Mouse (Mus musculus) CH12F3 (cell line): Measurements from ENCODE around the gene Cnga3.

ENCODE experiments used
- in situ Hi-C: fragments of 300-500 bp; cut with MboI; formaldehyde crosslinking; loops from 2 replicates; pipeline ENCODE4 v1.14.3; 2020; ENCODE audit warnings: low sequenced_read_pairs

The Cnga3 gene

DNA sequence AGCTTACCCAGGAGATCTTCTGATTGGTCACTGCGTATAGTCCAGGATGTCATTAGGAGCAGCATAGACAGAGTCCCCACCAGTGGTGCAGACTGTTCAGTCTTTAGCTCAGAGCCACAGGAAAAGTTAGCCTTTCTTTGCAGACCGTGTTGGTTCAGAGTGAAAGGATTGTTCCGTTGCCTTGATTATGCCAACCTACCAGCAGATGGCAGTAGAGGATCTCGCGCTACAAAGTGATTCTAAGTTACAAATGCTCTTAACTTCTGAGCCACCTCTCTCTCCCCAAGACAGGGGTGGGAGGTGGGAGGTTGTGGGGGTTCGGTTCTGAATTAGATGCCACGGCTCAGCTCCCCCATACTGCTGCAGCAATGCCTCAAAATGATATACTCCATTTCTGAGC, 58.2 kb downstream of the Cnga3 start:
- in situ Hi-C loops: loop anchor here (5.0 kb wide), 1 partner anchor 360 kb away; no protein-coding TSS in a partner anchor

DNA sequence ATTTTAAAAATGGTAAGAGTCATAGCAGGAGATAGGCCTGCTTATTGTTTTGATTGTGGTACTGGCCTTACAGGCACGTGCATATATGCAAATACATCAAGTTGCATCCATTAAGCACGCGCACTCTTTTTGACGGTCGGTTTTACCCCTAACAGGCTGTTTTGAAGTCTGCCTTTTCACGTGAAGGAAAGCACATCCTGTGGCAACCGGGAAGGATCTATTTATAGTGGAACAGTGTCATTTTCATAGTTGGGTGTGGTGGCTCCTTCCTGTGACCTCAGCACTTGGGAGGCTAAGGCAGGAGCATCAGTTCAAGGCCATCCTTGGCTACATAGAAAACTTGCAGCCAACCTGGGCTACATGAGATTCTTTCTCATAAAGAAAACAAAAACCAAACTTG, 72.3 kb downstream of the Cnga3 start:
- in situ Hi-C loops: no loop called here

- in situ Hi-C loops: no loop called here
Measured at GRCm38 (mm10) chr1:37287748-37288147, 73.5 kb downstream of the Cnga3 start.

DNA sequence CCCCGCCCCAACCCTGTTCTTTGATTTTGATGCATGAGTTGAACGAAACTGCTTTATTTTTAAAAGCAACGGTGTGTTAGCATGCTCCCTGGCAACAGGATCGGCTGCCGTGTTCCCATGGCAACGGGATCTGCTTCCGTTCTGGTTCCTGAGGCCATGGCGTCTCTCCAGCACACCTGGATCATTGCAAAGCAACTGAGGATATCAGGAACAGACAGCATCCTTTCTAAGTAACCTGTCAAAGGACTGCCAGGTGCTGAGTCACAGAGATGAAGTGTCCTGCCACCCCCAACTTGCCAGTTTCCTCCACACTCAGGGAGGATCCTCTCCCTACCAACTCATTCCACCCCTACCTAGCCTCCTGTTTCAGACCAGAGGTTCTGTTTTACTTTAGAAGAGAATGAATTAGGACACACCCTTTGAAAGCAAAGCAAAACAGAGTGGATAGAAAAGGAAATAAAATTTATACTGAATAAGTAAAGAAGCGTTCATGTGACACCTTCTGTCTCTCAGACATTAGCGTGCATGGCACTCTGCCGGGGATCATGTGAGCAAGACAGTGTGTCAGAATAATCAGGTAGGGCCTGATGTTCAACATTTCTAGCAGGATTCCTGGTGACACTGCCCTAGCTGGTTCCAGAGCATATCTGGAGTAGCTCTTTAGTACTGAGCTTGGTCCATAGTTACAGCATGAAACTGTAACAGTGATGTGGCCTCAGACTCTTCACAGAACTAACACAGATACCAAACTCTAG, 74.1 kb downstream of the Cnga3 start:
- in situ Hi-C loops: no loop called here

GRCm38 (mm10) chr1:37288941-37289340, 74.7 kb downstream of the Cnga3 start:
- in situ Hi-C loops: no loop called here

- in situ Hi-C loops: no loop called here
Measured at GRCm38 (mm10) chr1:37296414-37296813, 82.2 kb downstream of the Cnga3 start.

DNA sequence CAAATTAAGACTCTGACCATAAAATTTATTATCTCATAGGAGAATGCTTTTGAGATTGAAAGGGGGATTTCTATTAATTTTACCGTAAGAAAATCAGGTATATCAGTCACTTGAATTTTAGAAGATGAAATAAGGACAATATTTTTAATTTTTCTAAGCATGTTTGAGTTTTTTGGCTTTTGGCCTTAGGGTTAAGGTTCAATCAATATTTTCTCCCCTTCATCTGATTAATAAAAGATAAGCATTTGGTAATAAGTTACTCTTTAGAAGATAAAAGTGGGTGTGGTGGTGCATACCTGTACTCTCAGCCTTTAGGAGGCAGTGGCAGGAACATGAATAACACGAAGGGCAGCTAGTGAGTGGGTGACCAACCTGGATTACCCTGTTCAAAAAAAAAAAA, 84.7 kb downstream of the Cnga3 start:
- in situ Hi-C loops: no loop called here

DNA sequence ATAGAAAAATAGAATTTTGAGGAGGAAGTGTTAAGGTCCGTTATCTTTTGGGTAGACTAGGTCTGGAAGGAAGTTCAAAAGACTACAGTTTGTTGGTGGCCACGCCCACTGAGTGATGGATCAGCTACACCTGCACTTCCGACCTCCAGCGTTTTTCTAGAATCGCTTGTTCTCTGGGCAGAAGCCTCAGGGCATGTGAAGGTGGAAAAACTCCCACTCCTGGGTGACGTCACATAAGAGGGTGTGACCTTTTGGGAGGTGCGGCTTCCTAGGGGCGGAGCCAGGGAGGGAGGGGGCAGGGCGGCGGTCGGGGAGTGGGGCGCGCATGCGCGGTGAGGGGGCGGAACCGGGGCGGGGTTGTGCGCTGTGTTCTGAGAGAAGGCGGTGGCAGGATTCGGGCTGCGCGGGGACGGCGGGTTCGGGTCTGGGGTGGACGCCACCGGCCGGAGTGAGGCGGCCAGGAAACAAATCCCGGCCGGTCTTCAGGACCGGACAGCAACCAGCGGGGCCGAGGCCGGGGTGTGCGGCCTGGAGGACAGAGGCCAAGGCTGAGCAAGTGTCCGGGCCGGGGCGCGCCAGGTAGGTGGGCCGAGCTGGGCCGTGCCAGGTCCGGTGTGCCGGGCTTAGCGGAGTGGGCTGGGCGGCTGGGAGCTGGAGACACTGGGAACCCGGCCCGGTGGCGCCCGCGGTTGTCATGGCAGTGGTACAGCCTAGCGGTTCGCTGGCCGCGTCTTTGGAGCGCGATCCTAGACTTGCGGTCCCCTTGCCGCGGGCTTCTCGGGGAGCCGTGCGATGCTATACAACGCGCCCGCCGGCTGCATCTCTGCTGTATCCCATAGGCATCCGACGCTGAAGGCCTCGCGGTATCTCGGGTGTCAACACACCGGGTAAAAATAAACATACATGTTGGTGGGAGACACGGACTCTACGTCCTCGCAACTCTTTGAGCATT, 85.6 kb downstream of the Cnga3 start, which contains the start of gene Inpp4a:
Gene Inpp4a, plus strand, starts transcription at position 326 of the 952 bp plus-strand sequence.
- in situ Hi-C loops: no loop called here

DNA sequence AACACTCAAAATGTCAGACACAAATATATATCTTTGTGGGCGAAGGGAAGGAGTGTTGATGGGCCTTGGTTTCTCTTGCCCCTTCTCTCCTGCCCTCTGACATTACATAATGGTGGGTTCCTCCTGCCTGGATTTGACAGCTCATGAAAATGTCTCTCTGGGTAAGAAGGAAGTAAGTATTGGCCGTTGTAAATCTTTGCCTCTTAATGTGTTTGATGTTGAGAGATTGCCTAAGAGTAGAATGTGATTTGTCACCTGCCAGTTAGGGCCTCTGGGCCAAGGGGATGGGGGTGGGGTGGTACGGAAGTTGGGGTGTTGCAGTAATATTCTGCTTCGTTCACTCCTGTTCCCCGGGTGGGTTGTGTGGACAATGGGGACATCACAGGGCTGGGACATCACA, 86.4 kb downstream of the Cnga3 start:
- in situ Hi-C loops: no loop called here

DNA sequence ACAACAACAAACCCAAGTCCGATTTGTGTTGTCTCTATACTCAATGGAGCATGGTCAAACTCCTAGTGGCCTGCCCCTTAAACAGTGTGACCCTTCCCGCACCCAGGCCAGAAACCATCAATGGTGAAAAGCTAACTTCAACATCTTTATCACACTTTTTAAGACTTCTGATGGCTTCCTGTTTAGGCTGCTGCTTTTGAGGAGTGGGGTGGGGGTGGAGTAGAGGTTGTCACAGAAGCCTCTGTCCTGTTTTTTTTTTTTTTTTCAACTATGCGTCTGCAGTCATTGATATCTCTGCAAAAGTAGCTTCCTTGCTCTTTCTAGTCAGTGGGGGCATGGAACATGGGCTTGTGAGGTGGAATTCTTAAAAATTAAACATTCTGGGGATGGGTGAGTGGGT, 88.6 kb downstream of the Cnga3 start:
- in situ Hi-C loops: no loop called here

DNA sequence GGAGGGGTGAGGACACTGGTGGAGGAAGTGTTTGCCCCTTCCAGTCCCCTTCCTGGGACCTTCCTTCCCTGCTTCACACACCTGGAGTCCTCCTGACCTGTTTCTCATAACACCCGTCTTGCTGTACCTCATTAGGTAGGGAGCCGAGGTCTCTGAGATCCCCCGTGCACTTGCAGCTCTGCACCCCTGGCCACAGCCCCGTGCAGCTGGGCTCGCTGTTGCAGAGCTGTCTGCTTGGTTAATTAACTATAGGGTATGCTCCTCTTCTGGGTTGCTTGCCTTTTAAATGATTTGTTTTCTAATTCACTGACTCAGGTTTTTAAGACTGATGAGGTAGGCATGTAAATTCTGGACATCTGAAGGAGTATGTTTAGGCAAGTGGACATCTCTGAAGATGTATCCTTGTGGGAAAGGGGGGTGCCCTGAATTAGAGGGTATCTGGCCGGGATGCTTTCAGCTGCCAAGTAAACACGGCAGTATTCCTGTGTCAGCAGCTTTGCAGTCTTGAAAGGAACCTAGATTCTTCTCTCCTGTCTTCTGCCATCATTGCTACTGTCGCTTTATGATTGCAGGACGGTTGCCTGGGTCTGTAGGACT, 91.6 kb downstream of the Cnga3 start:
- in situ Hi-C loops: no loop called here

- in situ Hi-C loops: no loop called here
Measured at GRCm38 (mm10) chr1:37307586-37307985, 93.4 kb downstream of the Cnga3 start.

GRCm38 (mm10) chr1:37308021-37308742, 93.9 kb downstream of the Cnga3 start:
- in situ Hi-C loops: no loop called here

DNA sequence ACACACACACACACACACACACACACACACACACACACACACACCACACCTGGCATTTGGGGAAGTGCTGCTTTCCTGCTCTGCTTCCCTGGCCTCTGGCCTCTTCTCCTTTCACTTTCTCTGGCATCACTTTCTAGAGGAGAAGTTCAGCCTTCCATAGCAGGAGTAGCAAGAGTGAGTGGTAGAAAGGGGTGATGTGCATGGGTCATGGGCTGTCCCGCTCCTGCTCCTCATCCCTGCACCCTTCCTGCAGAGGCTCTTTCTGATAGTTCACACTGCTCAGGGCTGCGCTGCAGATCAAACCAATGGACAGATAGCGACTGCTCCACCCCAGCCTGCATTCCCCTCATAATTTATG, 94.5 kb downstream of the Cnga3 start:
- in situ Hi-C loops: no loop called here

- in situ Hi-C loops: no loop called here
Measured at GRCm38 (mm10) chr1:37309939-37310515, 95.8 kb downstream of the Cnga3 start.
